Mouse (Mus musculus): ENCODE results near the gene Osbp2.
A peak's percentile ranks its signal among the peaks of the same experiment; 100 is the strongest.

Gene Osbp2

DNA sequence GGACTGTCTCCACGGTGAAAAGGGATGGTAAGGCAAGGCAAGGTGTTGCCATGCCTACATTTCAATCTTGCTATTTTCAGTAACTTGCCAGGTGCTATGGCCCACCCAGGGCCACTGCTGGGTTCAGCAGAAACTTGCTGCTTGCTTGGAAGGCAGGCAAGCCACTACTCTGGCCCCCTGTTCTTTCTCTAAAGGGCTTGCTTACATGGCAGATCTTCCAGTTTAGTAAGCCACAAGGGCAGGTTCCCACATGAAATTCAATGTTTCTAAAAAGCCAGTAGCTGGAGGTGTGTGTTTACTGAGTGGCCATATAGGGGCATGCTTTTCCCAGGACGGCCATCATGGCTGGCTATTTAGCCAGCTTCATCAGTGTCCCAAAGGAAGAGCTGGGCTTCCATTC, 172.0 kb downstream of the Osbp2 start:
- DNase-seq = no peak

DNA sequence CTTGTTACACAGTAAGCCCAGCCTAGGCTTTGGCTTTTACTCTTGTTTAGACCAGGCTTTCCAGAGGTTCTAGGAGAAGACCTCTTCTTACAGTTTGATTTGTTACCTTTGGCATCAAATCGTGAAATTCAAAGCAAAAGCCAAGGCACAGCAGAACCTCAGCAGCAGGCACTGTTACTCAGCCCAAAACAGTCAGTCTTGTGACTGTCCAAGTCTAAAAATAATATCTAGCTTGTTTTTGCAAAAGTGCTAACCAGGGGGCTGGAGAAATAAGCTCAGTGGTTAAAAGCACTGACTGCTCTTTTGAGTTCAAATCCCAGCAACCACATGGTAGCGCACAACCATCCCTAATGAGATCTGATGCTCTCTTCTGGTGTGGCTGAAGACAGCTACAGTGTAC, 176.8 kb downstream of the Osbp2 start:
- DNase-seq = no peak

DNA sequence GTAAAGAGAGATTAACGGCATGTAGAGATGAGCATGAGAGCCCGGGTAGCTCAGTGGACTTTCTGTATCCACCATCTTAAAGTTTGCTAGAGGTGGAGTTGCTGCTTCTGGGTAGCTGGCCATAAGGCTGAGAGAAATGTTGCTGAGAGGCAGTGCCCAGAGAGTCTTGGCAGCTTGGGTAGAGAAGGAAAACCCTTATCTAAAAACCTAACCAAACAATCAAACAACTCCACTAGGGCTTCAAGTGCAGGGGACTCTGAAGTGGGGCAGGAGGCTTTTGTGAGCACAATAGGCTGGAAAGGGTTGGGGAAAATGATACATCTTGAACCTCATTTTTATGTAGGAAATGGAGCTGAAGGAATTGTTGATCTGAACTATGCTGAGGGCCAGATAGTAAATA, 177.4 kb downstream of the Osbp2 start:
- peak; percentile 43 to 68 for DNase-seq

DNA sequence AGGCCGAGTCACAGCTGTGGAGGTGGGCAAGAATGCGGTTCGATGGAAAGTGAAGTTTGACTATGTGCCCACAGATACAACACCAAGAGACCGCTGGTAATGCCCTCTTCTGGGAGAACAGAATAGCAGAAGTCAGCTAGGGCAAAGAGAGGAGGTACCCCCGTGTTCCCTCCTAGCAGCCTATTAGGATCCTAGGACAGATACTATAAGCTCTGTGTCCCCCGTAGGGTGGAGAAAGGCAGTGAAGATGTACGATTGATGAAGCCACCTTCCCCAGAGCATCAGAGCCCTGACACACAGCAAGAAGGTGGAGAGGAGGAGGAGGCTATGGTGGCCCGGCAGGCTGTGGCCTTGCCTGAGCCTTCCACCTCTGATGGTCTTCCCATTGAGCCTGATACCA, 178.3 kb downstream of the Osbp2 start:
- DNase-seq = no peak

DNA sequence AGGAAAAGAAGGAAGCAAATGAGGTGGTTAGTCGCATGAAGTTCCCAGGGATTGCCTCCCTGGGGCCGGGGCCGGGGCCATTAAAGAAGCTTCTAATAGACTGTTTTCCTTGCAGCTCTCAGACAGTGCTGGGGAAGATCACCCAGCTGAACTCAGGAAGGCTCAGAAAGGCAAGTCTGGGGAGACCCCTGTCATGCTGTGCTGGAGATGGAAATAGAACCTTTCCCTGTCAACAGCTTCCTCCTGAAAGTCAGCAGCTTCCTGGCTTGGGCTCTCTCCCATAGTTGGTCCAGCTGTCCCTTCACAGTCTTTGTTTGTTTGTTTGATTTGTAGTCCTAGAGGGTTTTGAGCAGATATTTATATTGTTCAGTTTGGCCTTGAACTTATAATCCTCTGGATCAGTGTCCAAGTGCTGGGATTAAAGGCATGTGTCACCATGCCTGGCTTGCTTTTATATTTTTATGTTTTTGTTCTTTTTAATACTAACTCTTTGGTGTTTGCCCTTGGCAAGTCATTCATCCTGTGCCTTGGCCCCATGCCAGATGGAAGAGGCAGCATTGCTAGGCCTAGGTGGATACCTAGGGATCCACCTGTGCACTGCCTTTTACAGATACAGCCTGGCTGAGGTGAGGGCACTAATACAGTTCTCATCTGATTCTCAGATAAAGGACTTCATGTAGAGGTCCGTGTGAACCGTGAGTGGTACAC, 178.8 kb downstream of the Osbp2 start:
- no peak for DNase-seq

DNA sequence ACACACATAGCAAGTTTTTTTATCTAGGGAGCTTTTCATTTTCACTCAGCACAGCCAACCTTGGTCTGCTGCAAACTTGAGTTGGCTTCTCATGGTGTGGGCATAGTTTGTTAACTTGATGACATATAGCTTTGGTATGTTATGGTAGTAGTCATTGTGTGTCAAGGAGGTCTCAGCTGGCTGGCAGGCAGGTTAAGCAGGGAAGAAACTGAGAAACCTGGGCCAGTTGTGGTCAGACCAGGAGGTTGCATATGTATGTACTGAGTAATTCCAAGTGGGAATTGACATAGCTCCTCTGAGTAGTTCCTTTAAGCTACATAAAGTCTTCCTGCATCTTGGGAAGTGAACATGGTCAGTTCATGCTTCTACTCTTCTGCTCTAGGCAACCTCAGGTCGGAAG, 179.5 kb downstream of the Osbp2 start:
- DNase-seq = no peak

DNA sequence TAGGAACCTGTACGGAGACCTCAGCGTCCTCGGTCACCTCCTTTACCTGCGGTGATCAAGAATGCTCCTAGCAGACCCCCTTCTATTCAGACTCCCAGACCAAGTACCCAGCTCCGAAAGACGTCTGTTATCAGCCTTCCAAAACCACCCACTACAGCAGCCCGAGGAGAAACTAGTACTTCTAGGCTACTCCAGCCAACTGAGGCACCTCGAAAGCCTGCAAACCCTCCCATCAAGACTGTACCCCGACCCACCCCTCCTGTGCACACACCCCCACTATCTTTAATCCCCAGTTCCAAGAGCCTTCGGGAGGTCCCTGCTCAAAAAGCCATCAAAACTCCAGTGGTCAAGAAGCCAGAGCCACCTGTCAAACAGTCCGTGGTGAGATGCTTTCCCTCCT, 180.0 kb downstream of the Osbp2 start:
- DNase-seq = no peak

DNA sequence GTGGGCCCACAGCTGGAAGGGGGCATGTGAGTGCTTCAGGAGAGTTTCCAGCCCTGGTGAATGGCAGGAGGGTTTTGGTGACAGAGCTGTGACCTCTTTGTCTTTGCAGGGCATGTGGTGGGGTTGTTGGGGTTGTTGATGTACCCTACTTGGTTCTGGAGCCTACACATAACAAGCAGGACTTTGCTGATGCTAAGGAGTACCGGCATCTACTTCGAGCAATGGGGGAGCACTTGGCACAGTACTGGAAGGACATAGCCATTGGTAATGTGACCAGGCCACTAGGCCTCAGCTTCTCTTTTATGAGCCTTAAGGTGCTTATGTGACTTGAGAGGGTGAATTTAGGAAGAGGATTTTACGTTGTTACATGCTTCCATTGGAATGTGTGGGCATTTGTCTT, 183.9 kb downstream of the Osbp2 start:
- DNase-seq = no peak

DNA sequence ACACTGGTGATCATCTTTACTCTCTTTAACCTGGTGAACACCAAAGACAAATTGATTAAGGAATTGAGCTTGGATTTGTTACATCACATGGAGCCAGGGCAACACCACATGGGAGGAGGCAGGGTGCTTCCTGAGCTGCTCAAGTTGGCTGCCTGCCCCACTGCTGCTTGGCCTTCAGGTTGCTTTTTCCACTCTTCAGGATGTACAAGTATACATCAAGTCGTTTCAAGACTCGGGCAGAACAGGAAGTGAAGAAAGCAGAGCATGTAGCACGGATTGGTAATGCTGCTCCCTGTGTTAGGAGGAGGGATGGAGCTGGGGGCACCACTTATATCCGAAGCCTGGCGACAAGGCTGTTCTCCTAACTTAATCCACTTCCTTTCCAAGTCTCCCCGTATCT, 186.5 kb downstream of the Osbp2 start:
- DNase-seq = peak in 1 of 2 experiments; percentile 39

DNA sequence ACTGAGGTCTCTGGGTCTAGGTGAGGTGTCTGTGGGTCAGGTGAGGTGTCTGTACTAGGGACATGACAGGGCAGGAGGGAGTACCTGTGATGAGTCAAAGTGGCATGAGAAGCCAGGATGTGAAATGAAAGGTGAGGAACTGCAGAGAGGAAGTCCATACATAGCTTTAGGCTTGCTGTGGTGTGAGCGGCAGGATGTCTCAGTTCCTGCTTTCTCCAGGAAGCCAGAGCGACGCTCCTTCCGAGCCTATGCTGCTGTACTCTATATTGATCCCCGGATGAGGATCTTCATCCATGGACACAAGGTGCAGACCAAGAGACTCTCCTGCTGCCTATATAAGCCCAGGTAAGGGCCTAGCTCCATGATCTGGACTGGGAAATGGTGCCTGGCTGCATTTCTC, 187.3 kb downstream of the Osbp2 start:
- DNase-seq = no peak

DNA sequence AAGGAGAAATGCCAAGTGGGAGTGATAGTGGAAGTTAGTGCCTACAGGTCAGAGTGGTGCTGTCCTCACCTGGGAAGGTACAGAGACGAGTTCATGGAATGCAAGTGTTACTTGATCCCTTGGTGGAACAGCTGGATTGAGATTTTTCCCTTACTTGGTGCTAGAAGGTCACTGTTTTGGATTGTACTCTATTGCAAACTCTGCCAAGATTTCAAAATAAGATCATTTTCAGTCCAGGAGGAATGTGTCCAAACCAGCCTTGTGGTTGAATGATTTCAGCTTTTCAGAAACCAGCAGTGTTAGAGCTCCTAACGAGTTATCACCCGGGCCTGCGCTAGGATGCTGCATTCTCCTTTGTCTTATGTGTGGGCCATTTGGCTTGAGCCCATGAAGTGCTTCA, 189.2 kb downstream of the Osbp2 start:
- no peak for DNase-seq

DNA sequence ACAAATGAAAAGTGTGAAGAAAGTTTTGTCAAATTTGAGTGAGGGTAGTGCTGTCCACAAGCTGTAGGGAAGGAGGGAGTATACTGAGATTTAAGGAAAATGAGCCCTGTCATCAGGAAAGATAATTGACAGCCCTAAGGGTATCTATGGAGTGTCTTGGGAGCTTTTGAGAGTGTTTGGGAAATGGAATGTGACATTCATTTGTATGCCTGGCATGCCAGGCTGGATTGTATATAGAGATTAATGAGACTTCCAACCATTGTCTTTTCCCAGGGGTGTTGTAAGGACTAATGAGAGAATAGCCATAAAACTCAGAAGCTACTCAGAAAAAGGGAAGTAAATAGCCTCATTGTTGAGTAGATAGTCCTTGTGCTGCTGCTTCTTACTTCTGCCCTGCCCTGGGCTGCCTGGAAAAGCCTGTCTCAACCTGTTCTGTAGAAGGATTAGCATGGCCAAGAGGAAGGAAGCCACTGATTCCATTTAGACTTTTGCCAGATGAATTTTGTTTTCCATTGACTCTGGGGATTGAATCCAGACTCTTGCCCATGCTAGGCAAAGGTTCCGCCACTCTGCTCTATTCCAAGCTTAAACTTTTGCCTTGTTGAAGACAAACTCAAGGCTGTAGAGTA, 192.6 kb downstream of the Osbp2 start:
- no peak for DNase-seq

DNA sequence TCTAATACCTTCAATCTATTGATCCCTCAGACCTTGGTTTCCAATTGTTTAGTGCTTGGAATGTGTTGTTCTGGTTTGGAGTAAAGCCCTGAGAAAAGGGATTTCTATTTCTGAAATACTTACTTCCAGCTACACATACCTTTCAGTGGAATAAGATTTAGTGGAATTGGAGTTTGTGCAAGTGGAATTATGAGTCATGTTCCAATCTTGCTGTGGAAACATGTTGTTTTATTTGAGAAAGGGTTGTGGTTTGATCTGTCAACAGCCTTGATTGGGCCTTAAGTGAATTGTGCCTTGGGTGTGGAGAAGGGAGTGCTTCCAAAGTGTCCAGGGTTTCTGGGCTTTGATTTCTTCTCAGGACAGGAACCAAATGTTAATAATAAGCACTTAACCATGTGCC, 193.9 kb downstream of the Osbp2 start:
- no peak for DNase-seq

DNA sequence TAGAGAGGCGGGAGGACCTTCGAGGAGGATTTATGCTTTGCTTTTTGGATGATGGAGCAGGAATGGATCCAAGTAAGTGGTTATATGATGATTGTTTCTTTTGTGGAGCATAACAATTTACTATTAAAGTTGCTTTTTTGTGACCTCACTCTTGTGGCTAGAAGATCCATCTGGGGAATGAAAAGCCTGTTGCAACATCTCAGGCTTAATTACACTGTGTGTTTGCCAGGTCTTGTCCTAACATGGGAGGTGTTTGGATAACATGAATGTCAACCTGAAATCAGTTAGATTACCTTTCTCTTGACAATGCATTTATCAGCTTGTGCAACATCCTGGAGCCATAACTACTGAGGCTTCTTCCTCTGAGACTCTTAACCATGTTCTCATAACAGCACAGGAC, 194.9 kb downstream of the Osbp2 start:
- peak in 1 of 2 experiments; percentile 37 for DNase-seq

DNA sequence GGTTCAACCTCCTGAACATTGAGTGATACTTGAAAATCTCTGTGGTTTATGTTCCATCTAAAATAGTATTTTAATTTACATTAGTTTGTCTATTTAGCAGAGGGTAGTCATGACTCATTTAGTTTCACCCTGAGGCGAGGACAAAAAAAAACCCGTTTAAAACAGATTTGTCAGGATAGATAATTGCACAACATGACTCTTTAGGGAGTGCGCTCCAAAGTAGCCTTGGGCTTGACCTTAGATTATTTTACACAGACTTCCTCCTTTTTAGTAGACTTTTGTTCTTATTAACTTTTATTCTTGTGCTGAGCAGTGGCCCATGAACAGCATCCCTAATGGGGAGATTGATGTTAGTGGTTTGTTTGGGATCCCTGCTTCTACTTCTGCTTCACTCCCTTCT, 196.2 kb downstream of the Osbp2 start:
- no peak for DNase-seq

DNA sequence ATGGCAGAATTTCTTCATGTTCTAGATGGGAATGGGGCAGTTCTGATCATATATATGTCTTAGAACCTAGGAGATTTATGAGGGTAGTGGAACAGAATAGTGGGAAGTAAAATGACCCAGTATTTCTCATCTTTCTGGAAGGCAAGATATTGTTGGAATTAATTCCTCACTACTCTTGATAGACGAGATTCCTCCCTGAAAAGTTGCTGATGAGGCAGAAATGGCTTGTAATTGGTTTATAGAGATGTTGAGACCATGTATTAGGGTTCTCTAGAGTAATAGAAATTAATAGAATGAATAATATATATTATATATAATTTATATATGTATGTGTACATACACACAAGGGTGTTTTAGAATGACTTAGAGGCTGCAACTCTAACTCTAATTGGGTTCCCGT, 201.7 kb downstream of the Osbp2 start:
- DNase-seq = no peak
